Mouse (Mus musculus) hindbrain, embryonic 14.5 days (tissue): Measurements from ENCODE around the gene Dnah10. TPM values are rescaled to one million over a fixed set of nuclear protein-coding genes. Genes with fewer than 3 reads are reported as not detected.

Experiments used
- ATAC-seq: fragments of 200-750 bp; cut with Nextera tagmentation; 2 replicates; pipeline ENCODE4 v1.8.0; 2017; ENCODE audit warnings: moderate number of reproducible peaks, mild to moderate bottlenecking, moderate TSS enrichment, moderate library complexity; ENCODE audit not compliant: low FRiP score
- DNase-seq: peaks from one replicate; pipeline ENCODE4 v3.0.0-alpha.2; 2015; ENCODE audit warnings: low spot score
- H3K27ac ChIP-seq: fragments of 300-500 bp; sonication (generic); 2 replicates; pipeline ENCODE4 v1.5.1; 2014; ENCODE audit warnings: mild to moderate bottlenecking, moderate library complexity
- H3K27me3 ChIP-seq: fragments of 300-500 bp; sonication (generic); 2 replicates; pipeline ENCODE4 v1.6.1; 2014; ENCODE audit warnings: mild to moderate bottlenecking, low read length, mixed read lengths; ENCODE audit not compliant: control insufficient read depth, insufficient read depth
- H3K36me3 ChIP-seq: fragments of 300-500 bp; sonication (generic); replicated peaks from 2 replicates; pipeline ENCODE4 v1.6.1; 2014; ENCODE audit not compliant: control insufficient read depth, insufficient read depth
- H3K4me1 ChIP-seq: fragments of 300-500 bp; sonication (generic); replicated peaks from 2 replicates; pipeline ENCODE4 v1.6.1; 2014; ENCODE audit warnings: antibody characterized with exemption, low read length, mixed read lengths; ENCODE audit not compliant: control insufficient read depth, insufficient read depth
- H3K4me2 ChIP-seq: fragments of 300-500 bp; sonication (generic); replicated peaks from 2 replicates; pipeline ENCODE4 v1.6.1; 2014; ENCODE audit warnings: mild to moderate bottlenecking, moderate library complexity
- H3K4me3 ChIP-seq: fragments of 300-500 bp; sonication (generic); replicated peaks from 2 replicates; pipeline ENCODE4 v1.5.1; 2014; ENCODE audit warnings: mild to moderate bottlenecking, low read length
- H3K9ac ChIP-seq: fragments of 300-500 bp; sonication (generic); 2 replicates; pipeline ENCODE4 v1.6.1; 2014
- H3K9me3 ChIP-seq: fragments of 300-500 bp; sonication (generic); 2 replicates; pipeline ENCODE4 v1.6.1; 2016; ENCODE audit warnings: low read length; ENCODE audit not compliant: control insufficient read depth
- WGBS: fragments of 180-500 bp; shearing (Covaris S2); extraction: QIAGEN DNeasy Blood & Tissue Kit; methylation state at CpG from one replicate; pipeline ENCODE4 v1.1.7; 2014; 5-methylcytosine and 5-hydroxymethylcytosine counted together
- polyA plus RNA-seq: library from polyadenylated mRNA; unstranded; fragments of >200 nt; fragmentation: Nextera tagmentation; extraction: Ambion mirVana; gene quantifications from 2 replicates; pipeline ENCODE4 v1.2.1, GENCODE M21; 2014

Dnah10 gene
- polyA plus RNA-seq, 1 experiment from 2014 or later, result 0.24 TPM

- 47% methylated on average over 2 of the region's 2 CpGs for WGBS
- H3K4me2 ChIP-seq, result no peak overlapping the region
- no peak overlapping the region for H3K4me3 ChIP-seq
- DNase-seq, result no peak
- no peak overlapping the region for H3K27ac ChIP-seq
- no peaks in the 10 kb centered on the region for H3K36me3 ChIP-seq
- no peaks in the 10 kb centered on the region for H3K9me3 ChIP-seq
- no peaks in the 10 kb centered on the region for H3K27me3 ChIP-seq
- no peak overlapping the region for H3K9ac ChIP-seq
- ATAC-seq, result no peak
- H3K4me1 ChIP-seq, result no peaks in the 10 kb centered on the region
Observed at GRCm38 (mm10) chr5:124852294-124852693, 127.4 kb downstream of the Dnah10 start.

GRCm38 (mm10) chr5:124853079-124853478 lies 128.2 kb downstream of the Dnah10 start:
- Histone ChIP-seq H3K4me3 (no peak overlapping the region), H3K27me3 (no peaks in the 10 kb centered on the region), H3K9ac (no peak overlapping the region), H3K9me3 (no peaks in the 10 kb centered on the region), H3K4me2 (no peak overlapping the region), H3K4me1 (no peaks in the 10 kb centered on the region), H3K27ac (no peak overlapping the region), H3K36me3 (no peaks in the 10 kb centered on the region)
- DNase-seq, result no peak
- WGBS, result 90% methylated on average over 2 of the region's 2 CpGs
- no peak for ATAC-seq

DNA sequence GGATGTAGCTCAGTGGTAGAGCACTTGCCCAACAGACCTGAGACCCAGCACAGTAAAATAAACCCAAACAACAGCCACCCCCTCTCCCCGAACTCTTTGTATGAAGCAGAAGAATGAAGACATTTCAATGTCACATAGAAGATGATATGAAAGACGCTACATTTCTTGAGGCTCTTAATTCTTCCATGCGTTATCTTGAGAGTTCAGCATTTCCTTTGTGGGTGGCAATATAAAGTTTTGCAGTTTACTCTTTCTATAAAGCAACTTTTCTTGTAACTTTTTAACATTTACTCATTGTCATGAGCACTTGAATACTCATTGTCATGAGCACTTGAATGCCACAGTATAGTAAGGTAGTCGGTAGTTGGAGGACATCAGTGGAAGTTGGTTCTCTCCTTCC lies 129.3 kb downstream of the Dnah10 start:
- H3K36me3 ChIP-seq, result no peaks in the 10 kb centered on the region
- DNase-seq (no peak), ATAC-seq (no peak)
- H3K9ac ChIP-seq, result no peak overlapping the region
- no peaks in the 10 kb centered on the region for H3K27me3 ChIP-seq
- no peaks in the 10 kb centered on the region for H3K4me1 ChIP-seq
- H3K27ac ChIP-seq, result no peak overlapping the region
- H3K4me2 ChIP-seq, result no peak overlapping the region
- WGBS, result 95% methylated on average over 4 of the region's 4 CpGs
- no peaks in the 10 kb centered on the region for H3K9me3 ChIP-seq
- no peak overlapping the region for H3K4me3 ChIP-seq

DNA sequence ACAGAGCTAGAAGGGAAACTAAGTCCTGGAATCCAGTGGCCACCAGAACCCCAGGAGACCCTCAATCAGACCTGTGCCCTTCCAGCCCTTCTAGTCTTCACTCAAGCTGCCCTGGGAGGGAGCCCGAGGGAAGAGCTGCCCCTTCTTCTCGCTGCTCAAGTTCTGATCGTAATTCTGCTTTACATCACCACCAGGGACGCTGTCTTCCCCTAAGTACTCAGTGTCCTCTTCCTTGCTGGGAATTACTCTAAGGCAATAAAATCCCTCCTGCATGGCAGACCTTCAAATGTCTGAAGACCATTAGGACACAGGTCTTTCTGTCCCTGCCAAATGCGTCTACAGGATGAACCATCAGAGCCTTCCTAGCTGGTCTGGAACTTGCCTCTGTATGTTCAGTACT lies 135.1 kb downstream of the Dnah10 start:
- no peak for DNase-seq
- H3K27me3 ChIP-seq, result 0 out of 2 replicates have a peak, but pooled peaks cover 3% of the 10 kb centered on the region
- H3K4me3 ChIP-seq, result peak overlapping the region; percentile 96
- no peak for ATAC-seq
- H3K4me2 ChIP-seq, result peak overlapping the region; percentile 72
- H3K27ac ChIP-seq, result no peak overlapping the region
- no peaks in the 10 kb centered on the region for H3K9me3 ChIP-seq
- H3K4me1 ChIP-seq, result peaks cover 26% of the 10 kb centered on the region
- no peaks in the 10 kb centered on the region for H3K36me3 ChIP-seq
- H3K9ac ChIP-seq, result 0 out of 2 replicates have a peak overlapping the region, but pooled peaks have one; percentile 24
- WGBS, result 12% methylated on average over 5 of the region's 5 CpGs

GRCm38 (mm10) chr5:124861463-124861862 lies 136.6 kb downstream of the Dnah10 start:
- peak overlapping the region; percentile 95 for H3K27ac ChIP-seq
- H3K4me3 ChIP-seq, result peak overlapping the region; percentile 96
- peaks cover 34% of the 10 kb centered on the region for H3K4me1 ChIP-seq
- H3K4me2 ChIP-seq, result peak overlapping the region; percentile 72
- no peaks in the 10 kb centered on the region for H3K9me3 ChIP-seq
- no peak for DNase-seq
- H3K9ac ChIP-seq, result peak overlapping the region; percentile 83
- 0 out of 2 replicates have a peak, but pooled peaks cover 3% of the 10 kb centered on the region for H3K27me3 ChIP-seq
- 0 out of 2 replicates have a peak, but pooled peaks have one; percentile 1 for ATAC-seq
- whole genome bisulfite sequencing, result under 1% methylated on average over 30 of the region's 33 CpGs
- peaks cover 8% of the 10 kb centered on the region for H3K36me3 ChIP-seq

GRCm38 (mm10) chr5:124862013-124862866 lies 137.4 kb downstream of the Dnah10 start, which contains the start of the genes Ccdc92 and Zfp664:
Gene Ccdc92, minus strand, starts transcription at chr5:124862424.
Gene Zfp664, plus strand, starts transcription at chr5:124862691.
- Histone ChIP-seq H3K9ac (peak within 1 kb of the TSS; percentile 94), H3K4me1 (peaks cover 34% of the 10 kb centered on the region), H3K27ac (peak within 1 kb of the TSS; percentile 95), H3K27me3 (0 out of 2 replicates have a peak, but pooled peaks cover 3% of the 10 kb centered on the region), H3K4me3 (peak within 1 kb of the TSS; percentile 96), H3K4me2 (peak within 1 kb of the TSS; percentile 72), H3K36me3 (peaks cover 10% of the 10 kb centered on the region), H3K9me3 (no peaks in the 10 kb centered on the region)
- DNase-seq (peak; percentile 99), ATAC-seq (peak; percentile 93)
- WGBS, result under 1% methylated on average over 78 of the region's 103 CpGs

GRCm38 (mm10) chr5:124862871-124863741 lies 138.2 kb downstream of the Dnah10 start:
- Histone ChIP-seq H3K36me3 (peaks cover 17% of the 10 kb centered on the region), H3K4me1 (peaks cover 34% of the 10 kb centered on the region), H3K27me3 (0 out of 2 replicates have a peak, but pooled peaks cover 3% of the 10 kb centered on the region), H3K27ac (peak overlapping the region; percentile 95), H3K9me3 (no peaks in the 10 kb centered on the region), H3K4me3 (peak overlapping the region; percentile 96), H3K9ac (peak overlapping the region; percentile 94), H3K4me2 (peak overlapping the region; percentile 72)
- WGBS, result under 1% methylated on average over 83 of the region's 88 CpGs
- peak; percentile 47; the same call in 1 of the 2 replicates for ATAC-seq
- no peak for DNase-seq

GRCm38 (mm10) chr5:124868981-124869380 lies 144.1 kb downstream of the Dnah10 start:
- H3K27ac ChIP-seq, result no peak overlapping the region
- DNase-seq, result peak; percentile 78
- H3K27me3 ChIP-seq, result no peaks in the 10 kb centered on the region
- H3K36me3 ChIP-seq, result peaks cover 35% of the 10 kb centered on the region
- ATAC-seq, result no peak
- 41% methylated on average over 4 of the region's 4 CpGs for WGBS
- peaks cover 23% of the 10 kb centered on the region for H3K4me1 ChIP-seq
- no peak overlapping the region for H3K4me2 ChIP-seq
- no peak overlapping the region for H3K9ac ChIP-seq
- no peaks in the 10 kb centered on the region for H3K9me3 ChIP-seq
- H3K4me3 ChIP-seq, result no peak overlapping the region

- Histone ChIP-seq H3K27ac (no peak overlapping the region), H3K4me2 (no peak overlapping the region), H3K4me1 (peaks cover 11% of the 10 kb centered on the region), H3K9me3 (no peaks in the 10 kb centered on the region), H3K27me3 (no peaks in the 10 kb centered on the region), H3K4me3 (no peak overlapping the region), H3K9ac (no peak overlapping the region), H3K36me3 (peaks cover 52% of the 10 kb centered on the region)
- 64% methylated on average over 2 of the region's 2 CpGs for WGBS
- DNase-seq, result no peak
- no peak for ATAC-seq
Observed at GRCm38 (mm10) chr5:124872033-124872432, 147.1 kb downstream of the Dnah10 start.
